ENCODE assay signal across 20 mouse cellular contexts in the genomic region with DNA sequence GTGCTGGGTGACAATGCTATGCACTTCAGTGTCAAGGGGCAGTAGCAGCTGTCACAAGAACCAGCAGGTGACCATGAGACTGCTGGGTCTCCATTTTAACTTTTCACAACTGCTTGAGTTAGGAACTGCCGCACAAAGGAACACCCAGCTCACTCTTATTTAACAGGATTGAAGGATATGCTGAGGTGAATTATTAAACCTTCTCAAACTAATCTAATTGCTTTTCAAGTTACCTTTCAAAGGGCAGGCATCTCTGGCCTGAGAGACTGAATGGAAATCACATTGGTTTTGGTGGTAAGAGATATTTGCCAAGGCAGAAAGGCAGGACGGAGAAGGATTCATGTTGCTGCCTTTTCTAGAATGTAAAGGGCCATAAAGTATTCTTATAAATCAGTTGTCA.
DNase-seq lines count a peak whose midpoint lies in the region; ATAC-seq lines count a peak whose summit lies in the region.
"Had no signal": no experiment of that assay in that cellular context is flagged by ENCODE, and none has a peak within 500 bp of the region (broad histone marks: within the 10 kb centered on the region; RNA-seq: fewer than 3 reads in every experiment).

No protein-coding gene starts in this region.

- peak; percentile 7 for DNase-seq in embryo, embryonic 11 days
- no peak for DNase-seq in embryo, embryonic 9.5 days (ENCODE audit: extremely low spot score)
- DNase-seq in kidney, adult 8-10 months: peak; percentile 23 to 37
- no peak for DNase-seq in kidney, postnatal 4 days
- DNase-seq in kidney, adult 9 months: peak; percentile 73
- DNase-seq in kidney, postnatal 36 days: peak; percentile 4 to 30
- DNase-seq in cerebellum, postnatal 25 days: no peak
- DNase-seq: adrenal gland, postnatal 25 days; cerebellum, adult 18-20 months; cerebellum, postnatal 10 days; gastrocnemius, adult 2 months; gastrocnemius, postnatal 36 days; heart, adult 18-20 months; heart, postnatal 36 days; layer of hippocampus, adult 9-11 months; right cerebral cortex, postnatal 4 days had no signal

- ATAC-seq in CD4-positive, CD25-positive, alpha-beta regulatory T cell, adult 4 months: no peak
- ATAC-seq: forebrain, embryonic 15.5 days; inflammation-experienced regulatory T-cells, adult 6 months; Patski had no signal

Comparison
In these comparisons a context has a peak if more than half of its experiments do, and no peak if none do; other contexts are left out.
1. DNase-seq: peak in embryo, embryonic 11 days (single experiment), kidney, adult 8-10 months (2 of 2), kidney, adult 9 months (single experiment) and kidney, postnatal 36 days (2 of 2); none in embryo, embryonic 9.5 days (single experiment), kidney, postnatal 4 days (0 of 2) and cerebellum, postnatal 25 days (0 of 2).